Mouse (Mus musculus) limb, embryonic 11.5 days (tissue): Measurements from ENCODE around the gene Ces1a. TPM values are rescaled to one million over a fixed set of nuclear protein-coding genes. Genes with fewer than 3 reads are reported as not detected.

Experiments used
- ATAC-seq: fragments of 200-750 bp; cut with Nextera tagmentation; 2 replicates; pipeline ENCODE4 v1.8.0; 2017; ENCODE audit warnings: low read depth; ENCODE audit not compliant: insufficient number of reproducible peaks, low FRiP score, low TSS enrichment
- DNase-seq: peaks from one replicate; pipeline ENCODE4 v3.0.0-alpha.2; 2015; ENCODE audit warnings: low spot score
- H3K27ac ChIP-seq: fragments of 300-500 bp; sonication (generic); replicated peaks from 2 replicates; pipeline ENCODE4 v1.5.1; 2014; ENCODE audit warnings: low read depth, mild to moderate bottlenecking, low read length
- H3K27me3 ChIP-seq: fragments of 300-500 bp; sonication (generic); 2 replicates; pipeline ENCODE4 v1.6.1; 2014; ENCODE audit warnings: mild to moderate bottlenecking, low read length, mixed read lengths; ENCODE audit not compliant: control insufficient read depth, insufficient read depth
- H3K36me3 ChIP-seq: fragments of 300-500 bp; sonication (generic); 2 replicates; pipeline ENCODE4 v1.6.1; 2014; ENCODE audit warnings: mild to moderate bottlenecking, low read length, moderate library complexity, mixed read lengths; ENCODE audit not compliant: control insufficient read depth, insufficient read depth
- H3K4me1 ChIP-seq: fragments of 300-500 bp; sonication (generic); 2 replicates; pipeline ENCODE4 v1.6.1; 2014; ENCODE audit warnings: low read length, mixed read lengths; ENCODE audit not compliant: control insufficient read depth, insufficient read depth
- H3K4me2 ChIP-seq: fragments of 300-500 bp; sonication (generic); 2 replicates; pipeline ENCODE4 v1.6.1; 2014; ENCODE audit warnings: low read depth, mild to moderate bottlenecking, moderate library complexity; ENCODE audit not compliant: severe bottlenecking
- H3K4me3 ChIP-seq: fragments of 300-500 bp; sonication (generic); 2 replicates; pipeline ENCODE4 v1.5.1; 2014; ENCODE audit warnings: low read depth, low read length
- H3K9ac ChIP-seq: fragments of 300-500 bp; sonication (generic); 2 replicates; pipeline ENCODE4 v1.6.1; 2014; ENCODE audit warnings: mild to moderate bottlenecking, low read length
- H3K9me3 ChIP-seq: fragments of 300-500 bp; sonication (generic); 2 replicates; pipeline ENCODE4 v1.6.1; 2016; ENCODE audit warnings: low read length; ENCODE audit not compliant: control insufficient read depth
- WGBS: fragments of 180-500 bp; shearing (Covaris S2); extraction: QIAGEN DNeasy Blood & Tissue Kit; methylation state at CpG from one replicate; pipeline ENCODE4 v1.1.7; 2014; 5-methylcytosine and 5-hydroxymethylcytosine counted together
- polyA plus RNA-seq: library from polyadenylated mRNA; unstranded; fragments of >200 nt; fragmentation: Nextera tagmentation; extraction: Ambion mirVana; gene quantifications from 2 replicates; pipeline ENCODE4 v1.2.1, GENCODE M21; 2014

Gene Ces1a
- polyA plus RNA-seq, 1 experiment from 2014 or later = not detected

GRCm38 (mm10) chr8:92976656-92977055 is 71.3 kb downstream of the Ces1a start:
- 82% methylated on average over 5 of the region's 5 CpGs for WGBS

GRCm38 (mm10) chr8:92972949-92973348 is 75.0 kb downstream of the Ces1a start:
- Histone ChIP-seq H3K4me2 (no peak overlapping the region), H3K4me1 (peaks cover 4% of the 10 kb centered on the region; the same call in 1 of the 2 replicates), H3K36me3 (no peaks in the 10 kb centered on the region), H3K9me3 (no peaks in the 10 kb centered on the region), H3K9ac (no peak overlapping the region), H3K27me3 (no peaks in the 10 kb centered on the region), H3K27ac (no peak overlapping the region), H3K4me3 (no peak overlapping the region)
- DNase-seq (no peak), ATAC-seq (peak; percentile 67; the same call in 1 of the 2 replicates)
- 41% methylated on average over 5 of the region's 5 CpGs for WGBS

More at GRCm38 (mm10) chr8:92976656-92977055, 71.3 kb downstream of the Ces1a start:
- Histone ChIP-seq H3K9ac (no peak overlapping the region), H3K27me3 (no peaks in the 10 kb centered on the region), H3K27ac (no peak overlapping the region), H3K4me2 (no peak overlapping the region), H3K4me1 (peaks cover 4% of the 10 kb centered on the region; the same call in 1 of the 2 replicates), H3K36me3 (no peaks in the 10 kb centered on the region), H3K4me3 (no peak overlapping the region), H3K9me3 (no peaks in the 10 kb centered on the region)
- ATAC-seq = no peak
- DNase-seq = no peak

Other genes starting within 250 kb of the Ces1a start
- 237 and 252 TPM in 2 replicates for gene Mmp2, start 220.9 kb downstream of the Ces1a start, polyA plus RNA-seq
- 8.5 and 9.8 TPM in 2 replicates for gene Lpcat2, start 192.9 kb downstream of the Ces1a start, polyA plus RNA-seq
- 0.40 and 0.82 TPM in 2 replicates for gene Capns2, start 146.8 kb downstream of the Ces1a start, polyA plus RNA-seq
- gene Slc6a2, start 88.1 kb downstream of the Ces1a start, polyA plus RNA-seq = 0.03 and 0.13 TPM in 2 replicates
- gene Ces1b, start 31.8 kb upstream of the Ces1a start, polyA plus RNA-seq = not detected in 2 replicates
- gene Ces1c, start 83.1 kb upstream of the Ces1a start, polyA plus RNA-seq = not detected in 2 replicates
- not detected in 2 replicates for gene Ces1d, start 149.6 kb upstream of the Ces1a start, polyA plus RNA-seq
- not detected in 2 replicates for gene Ces1e, start 181.4 kb upstream of the Ces1a start, polyA plus RNA-seq
- gene Ces1f, start 231.6 kb upstream of the Ces1a start, polyA plus RNA-seq = not detected in 2 replicates